Mouse (Mus musculus): ENCODE measurements around the gene Hs2st1.

The Hs2st1 gene

GRCm38 (mm10) chr3:144550659-144551058 lies 19.3 kb downstream of the Hs2st1 start:
- no peak for DNase-seq

- DNase-seq: no peak
Observed at GRCm38 (mm10) chr3:144550036-144550435, 19.9 kb downstream of the Hs2st1 start.

GRCm38 (mm10) chr3:144548186-144548845 lies 21.7 kb downstream of the Hs2st1 start:
- peak; percentile 40 to 73 for DNase-seq

GRCm38 (mm10) chr3:144546490-144546889 lies 23.5 kb downstream of the Hs2st1 start:
- DNase-seq: no peak

- DNase-seq: no peak
Observed at GRCm38 (mm10) chr3:144545832-144546231, 24.1 kb downstream of the Hs2st1 start.

- no peak for DNase-seq
Observed at GRCm38 (mm10) chr3:144545152-144545551, 24.8 kb downstream of the Hs2st1 start.

- DNase-seq: no peak
Observed at GRCm38 (mm10) chr3:144541906-144542438, 28.0 kb downstream of the Hs2st1 start.

GRCm38 (mm10) chr3:144540805-144541204 lies 29.2 kb downstream of the Hs2st1 start:
- DNase-seq: no peak

GRCm38 (mm10) chr3:144539051-144539450 lies 30.9 kb downstream of the Hs2st1 start:
- no peak for DNase-seq

GRCm38 (mm10) chr3:144537078-144537855 lies 32.7 kb downstream of the Hs2st1 start:
- DNase-seq: peak in 1 of 2 experiments; percentile 31

GRCm38 (mm10) chr3:144535056-144535455 lies 34.9 kb downstream of the Hs2st1 start:
- no peak for DNase-seq

GRCm38 (mm10) chr3:144531023-144531422 lies 39.0 kb downstream of the Hs2st1 start:
- no peak for DNase-seq

GRCm38 (mm10) chr3:144527918-144528317 lies 42.1 kb downstream of the Hs2st1 start:
- DNase-seq: no peak

- no peak for DNase-seq
Observed at GRCm38 (mm10) chr3:144519581-144520272, 50.3 kb downstream of the Hs2st1 start.

- no peak for DNase-seq
Observed at GRCm38 (mm10) chr3:144518917-144519316, 51.1 kb downstream of the Hs2st1 start.

GRCm38 (mm10) chr3:144515286-144515685 lies 54.7 kb downstream of the Hs2st1 start:
- DNase-seq: no peak

- DNase-seq: no peak
Observed at GRCm38 (mm10) chr3:144514122-144514505, 55.9 kb downstream of the Hs2st1 start.

GRCm38 (mm10) chr3:144513169-144514121 lies 56.5 kb downstream of the Hs2st1 start:
- DNase-seq: no peak

- no peak for DNase-seq
Observed at GRCm38 (mm10) chr3:144510724-144511123, 59.3 kb downstream of the Hs2st1 start.

GRCm38 (mm10) chr3:144508342-144508741 lies 61.6 kb downstream of the Hs2st1 start:
- DNase-seq: no peak

- DNase-seq: no peak
Observed at GRCm38 (mm10) chr3:144507885-144508284, 62.1 kb downstream of the Hs2st1 start.

GRCm38 (mm10) chr3:144506213-144506612 lies 63.8 kb downstream of the Hs2st1 start:
- no peak for DNase-seq
